Comparison of ENCODE assay signal across 14 mouse cellular contexts in genomic region chr1:135252854-135253253, GRCm38 (mm10). TPM values are rescaled to one million over a fixed set of nuclear protein-coding genes. Genes with fewer than 3 reads are reported as not detected.
DNase-seq lines count a peak whose midpoint lies in the region; ATAC-seq and TF ChIP-seq lines count a peak whose summit lies in the region.
"Had no signal": no experiment of that assay in that cellular context is flagged by ENCODE, and none has a peak within 500 bp of the region (broad histone marks: within the 10 kb centered on the region; RNA-seq: fewer than 3 reads in every experiment).

No protein-coding gene starts in this region.

- H3K4me3 ChIP-seq in limb, embryonic 14.5 days (replicated peaks; ENCODE audit: low read length): no peak overlapping the region
- no peak overlapping the region for H3K4me3 ChIP-seq in limb, embryonic 10.5 days
- no peak overlapping the region for H3K4me3 ChIP-seq in lung, embryonic 15.5 days
- H3K4me3 ChIP-seq in stomach, embryonic 16.5 days (replicated peaks; ENCODE audit: low read length): no peak overlapping the region
- no peak overlapping the region for H3K4me3 ChIP-seq in layer of hippocampus, adult 2 months
- H3K4me3 ChIP-seq: limb, embryonic 13.5 days had no signal

- H3K4me2 ChIP-seq in limb, embryonic 14.5 days (replicated peaks; ENCODE audit: low read depth, low read length, severe bottlenecking): no peak overlapping the region
- H3K4me2 ChIP-seq in lung, embryonic 15.5 days: no peak overlapping the region
- peak overlapping the region; percentile 50 for H3K4me2 ChIP-seq in stomach, embryonic 16.5 days (ENCODE audit: low read depth, low read length)
- H3K4me2 ChIP-seq: limb, embryonic 13.5 days had no signal

- H3K9me3 ChIP-seq in limb, embryonic 14.5 days (ENCODE audit: control insufficient read depth, low read length): no peaks in the 10 kb centered on the region
- H3K9me3 ChIP-seq in limb, embryonic 10.5 days (replicated peaks): no peaks in the 10 kb centered on the region
- no peaks in the 10 kb centered on the region for H3K9me3 ChIP-seq in lung, embryonic 15.5 days
- no peaks in the 10 kb centered on the region for H3K9me3 ChIP-seq in stomach, embryonic 16.5 days (replicated peaks; ENCODE audit: control insufficient read depth, low read length)
- H3K9me3 ChIP-seq: limb, embryonic 13.5 days had no signal

- 0 out of 2 replicates have a peak, but pooled peaks have one; percentile 34 for ATAC-seq in limb, embryonic 14.5 days (ENCODE audit: low FRiP score, low read depth)
- ATAC-seq in lung, embryonic 15.5 days (ENCODE audit: borderline replicate concordance, extremely low read depth, low FRiP score, low TSS enrichment): peak; percentile 72
- ATAC-seq in stomach, embryonic 16.5 days (ENCODE audit: insufficient read depth, low FRiP score): no peak
- ATAC-seq: hindbrain, postnatal 0 days had no signal

- TF ChIP-seq CTCF in layer of hippocampus, adult 2 months (conservative IDR thresholded peaks at IDR 0.05): no peak

- H3K9ac ChIP-seq in limb, embryonic 14.5 days (ENCODE audit: low read depth, low read length, severe bottlenecking): no peak overlapping the region
- no peak overlapping the region for H3K9ac ChIP-seq in lung, embryonic 15.5 days
- peak overlapping the region; percentile 1; the same call in 1 of the 2 replicates for H3K9ac ChIP-seq in stomach, embryonic 16.5 days (ENCODE audit: low read length)
- H3K9ac ChIP-seq: limb, embryonic 13.5 days had no signal

- WGBS in limb, embryonic 14.5 days: 37% methylated on average over 4 of the region's 4 CpGs
- 46% methylated on average over 4 of the region's 4 CpGs for WGBS in limb, embryonic 10.5 days
- 22% methylated on average over 4 of the region's 4 CpGs for WGBS in lung, embryonic 15.5 days
- 35% methylated on average over 4 of the region's 4 CpGs for WGBS in stomach, embryonic 16.5 days

- H3K27me3 ChIP-seq in limb, embryonic 14.5 days (ENCODE audit: control insufficient read depth, insufficient read depth, low read length): no peaks in the 10 kb centered on the region
- H3K27me3 ChIP-seq in limb, embryonic 10.5 days (ENCODE audit: low read depth, poor library complexity, severe bottlenecking): peaks cover 23% of the 10 kb centered on the region
- H3K27me3 ChIP-seq in lung, embryonic 15.5 days: peaks cover 10% of the 10 kb centered on the region; the same call in 1 of the 2 replicates
- H3K27me3 ChIP-seq in stomach, embryonic 16.5 days (ENCODE audit: control insufficient read depth, insufficient read depth, low read length): no peaks in the 10 kb centered on the region

- no peak for DNase-seq in limb, embryonic 14.5 days (ENCODE audit: low spot score)
- no peak for DNase-seq in limb, embryonic 10.5 days (ENCODE audit: low spot score)
- DNase-seq in embryo, embryonic 11 days: peak; percentile 17
- DNase-seq in layer of hippocampus, adult 2 months (ENCODE audit: low spot score in 2 of 2): no peak
- DNase-seq in adrenal gland, postnatal 25 days: no peak
- DNase-seq: adrenal gland, adult 2 months; cerebellum, postnatal 25 days; kidney, postnatal 10 days; thymus, postnatal 36 days had no signal

- no peaks in the 10 kb centered on the region for H3K4me1 ChIP-seq in limb, embryonic 14.5 days (ENCODE audit: control insufficient read depth, insufficient read depth, low read length)
- H3K4me1 ChIP-seq in limb, embryonic 10.5 days: peaks cover 52% of the 10 kb centered on the region
- H3K4me1 ChIP-seq in lung, embryonic 15.5 days: peaks cover 18% of the 10 kb centered on the region
- H3K4me1 ChIP-seq in stomach, embryonic 16.5 days (ENCODE audit: control insufficient read depth, insufficient read depth, low read length): peaks cover 6% of the 10 kb centered on the region; the same call in 1 of the 2 replicates

- no peaks in the 10 kb centered on the region for H3K36me3 ChIP-seq in limb, embryonic 14.5 days (ENCODE audit: control insufficient read depth, insufficient read depth, low read length)
- H3K36me3 ChIP-seq in limb, embryonic 10.5 days: no peaks in the 10 kb centered on the region; the same call in 1 of the 2 replicates
- no peaks in the 10 kb centered on the region for H3K36me3 ChIP-seq in lung, embryonic 15.5 days
- no peaks in the 10 kb centered on the region for H3K36me3 ChIP-seq in stomach, embryonic 16.5 days (ENCODE audit: control insufficient read depth, insufficient read depth, low read length)
- H3K36me3 ChIP-seq: limb, embryonic 13.5 days had no signal

- TF ChIP-seq POLR2A in limb, embryonic 14.5 days (IDR thresholded peaks at IDR 0.05; ENCODE audit: borderline replicate concordance, extremely low read depth, insufficient read depth, insufficient read length): no peak

- no peak overlapping the region for H3K27ac ChIP-seq in limb, embryonic 14.5 days (replicated peaks; ENCODE audit: low read depth, low read length)
- no peak overlapping the region for H3K27ac ChIP-seq in limb, embryonic 10.5 days
- peak overlapping the region; percentile 53 for H3K27ac ChIP-seq in lung, embryonic 15.5 days
- H3K27ac ChIP-seq in stomach, embryonic 16.5 days (ENCODE audit: low read length): peak overlapping the region; percentile 13; the same call in 1 of the 2 replicates
- H3K27ac ChIP-seq in layer of hippocampus, adult 2 months: no peak overlapping the region
- H3K27ac ChIP-seq: hindbrain, postnatal 0 days; limb, embryonic 13.5 days had no signal

RNA-seq across cellular contexts. Expression of gene Elf3, which starts 5.5 kb away (rescaled TPM):
- 2.3 and 2.8 TPM in 2 replicates for polyA plus RNA-seq in limb, embryonic 14.5 days (2012; rRNA removed)
- polyA plus RNA-seq in limb, embryonic 14.5 days (2014; fragmentation: Nextera tagmentation; extraction: Ambion mirVana): 4.5 and 6.4 TPM in 2 replicates
- 8.2 and 8.8 TPM in 2 replicates for polyA plus RNA-seq in limb, embryonic 10.5 days (2016; fragmentation: Nextera tagmentation; extraction: Ambion mirVana)
- 23.4 and 24.8 TPM in 2 replicates for polyA plus RNA-seq in lung, embryonic 15.5 days (2015; fragmentation: Nextera tagmentation; extraction: Ambion mirVana)
- 161 and 211 TPM in 2 replicates for polyA plus RNA-seq in stomach, embryonic 16.5 days (2015; fragmentation: Nextera tagmentation; extraction: Ambion mirVana)
- total RNA-seq in layer of hippocampus, adult 2 months (2021): not detected
- total RNA-seq in adrenal gland, postnatal 25 days (2021): 0.21 TPM in 1 of 2 replicates, not detected in the other
- total RNA-seq: layer of hippocampus, postnatal 25 days had no signal

RNA-seq across cellular contexts. Expression of gene Rnpep, which starts 31.0 kb away (rescaled TPM):
- 39.4 and 39.6 TPM in 2 replicates for polyA plus RNA-seq in limb, embryonic 14.5 days (2012; rRNA removed)
- 77.0 and 82.4 TPM in 2 replicates for polyA plus RNA-seq in limb, embryonic 14.5 days (2014; fragmentation: Nextera tagmentation; extraction: Ambion mirVana)
- 103 and 113 TPM in 2 replicates for polyA plus RNA-seq in limb, embryonic 10.5 days (2016; fragmentation: Nextera tagmentation; extraction: Ambion mirVana)
- 102 TPM in 2 replicates for polyA plus RNA-seq in lung, embryonic 15.5 days (2015; fragmentation: Nextera tagmentation; extraction: Ambion mirVana)
- 129 and 131 TPM in 2 replicates for polyA plus RNA-seq in stomach, embryonic 16.5 days (2015; fragmentation: Nextera tagmentation; extraction: Ambion mirVana)
- total RNA-seq in layer of hippocampus, adult 2 months (2021): 10 to 100 TPM; 60.3 to 65.3 TPM
- total RNA-seq in adrenal gland, postnatal 25 days (2021): 50.9 and 58.0 TPM in 2 replicates

Comparison
In these comparisons a context has a peak if more than half of its experiments do, and no peak if none do; other contexts are left out.
1. H3K27ac ChIP-seq: peak in lung, embryonic 15.5 days (single experiment) and stomach, embryonic 16.5 days (single experiment); none in limb, embryonic 14.5 days (single experiment), limb, embryonic 10.5 days (single experiment) and layer of hippocampus, adult 2 months (single experiment).